Mouse (Mus musculus) liver, postnatal 0 days (tissue): ENCODE measurements around the gene Gfod1. TPM values are rescaled to one million over a fixed set of nuclear protein-coding genes. Genes with fewer than 3 reads are reported as not detected.

ENCODE experiments used
- ATAC-seq: fragments of 200-750 bp; cut with Nextera tagmentation; 2 replicates; pipeline ENCODE4 v1.8.0; 2017; ENCODE audit warnings: mild to moderate bottlenecking, moderate library complexity
- DNase-seq: peaks from one replicate; pipeline ENCODE4 v3.0.0-alpha.2; 2016
- H3K27ac ChIP-seq: fragments of 300-500 bp; sonication (generic); 2 replicates; pipeline ENCODE4 v1.5.1; 2014; ENCODE audit warnings: antibody characterized with exemption, moderate library complexity, mild to moderate bottlenecking, low read depth
- H3K27me3 ChIP-seq: fragments of 300-500 bp; sonication (generic); 2 replicates; pipeline ENCODE4 v1.6.1; 2014; ENCODE audit warnings: low read length, control low read depth, mixed read lengths; ENCODE audit not compliant: insufficient read depth
- H3K36me3 ChIP-seq: fragments of 300-500 bp; sonication (generic); replicated peaks from 2 replicates; pipeline ENCODE4 v1.6.1; 2014; ENCODE audit warnings: mild to moderate bottlenecking, control low read depth, low read length, moderate library complexity, mixed read lengths; ENCODE audit not compliant: insufficient read depth
- H3K4me1 ChIP-seq: fragments of 300-500 bp; sonication (generic); 2 replicates; pipeline ENCODE4 v1.6.1; 2014; ENCODE audit warnings: antibody characterized with exemption, mild to moderate bottlenecking, control low read depth; ENCODE audit not compliant: insufficient read depth
- H3K4me2 ChIP-seq: fragments of 300-500 bp; sonication (generic); 2 replicates; pipeline ENCODE4 v1.6.1; 2014; ENCODE audit warnings: low read depth, mild to moderate bottlenecking, low read length, moderate library complexity, mixed read lengths
- H3K4me3 ChIP-seq: fragments of 300-500 bp; sonication (generic); 2 replicates; pipeline ENCODE4 v1.5.1; 2014; ENCODE audit warnings: low read depth, low read length
- H3K9ac ChIP-seq: fragments of 300-500 bp; sonication (generic); replicated peaks from 2 replicates; pipeline ENCODE4 v1.6.1; 2014; ENCODE audit warnings: mild to moderate bottlenecking, moderate library complexity
- H3K9me3 ChIP-seq: fragments of 300-500 bp; sonication (generic); 2 replicates; pipeline ENCODE4 v1.6.1; 2016; ENCODE audit warnings: mild to moderate bottlenecking, control low read depth, low read length, mixed read lengths
- CTCF ChIP-seq: sonication (generic); IDR thresholded peaks from 2 replicates; pipeline ENCODE4 v1.5.1; 2016; ENCODE audit warnings: antibody characterized with exemption, low read depth
- EP300 ChIP-seq: IDR thresholded peaks from 2 replicates; pipeline ENCODE4 v1.6.1; 2016; ENCODE audit warnings: antibody characterized with exemption, low read depth, mild to moderate bottlenecking
- WGBS: fragments of 180-500 bp; shearing (Covaris S2); extraction: QIAGEN DNeasy Blood & Tissue Kit; methylation state at CpG from one replicate; pipeline ENCODE4 v1.1.7; 2014; ENCODE audit not compliant: insufficient replicate concordance; 5-methylcytosine and 5-hydroxymethylcytosine counted together
- polyA plus RNA-seq: library from polyadenylated mRNA; unstranded; fragments of >200 nt; fragmentation: Nextera tagmentation; extraction: Ambion mirVana; gene quantifications from 2 replicates; pipeline ENCODE4 v1.2.1, GENCODE M21; 2015

The Gfod1 gene
- polyA plus RNA-seq, 1 experiment from 2014 or later: 0.81 TPM

DNA sequence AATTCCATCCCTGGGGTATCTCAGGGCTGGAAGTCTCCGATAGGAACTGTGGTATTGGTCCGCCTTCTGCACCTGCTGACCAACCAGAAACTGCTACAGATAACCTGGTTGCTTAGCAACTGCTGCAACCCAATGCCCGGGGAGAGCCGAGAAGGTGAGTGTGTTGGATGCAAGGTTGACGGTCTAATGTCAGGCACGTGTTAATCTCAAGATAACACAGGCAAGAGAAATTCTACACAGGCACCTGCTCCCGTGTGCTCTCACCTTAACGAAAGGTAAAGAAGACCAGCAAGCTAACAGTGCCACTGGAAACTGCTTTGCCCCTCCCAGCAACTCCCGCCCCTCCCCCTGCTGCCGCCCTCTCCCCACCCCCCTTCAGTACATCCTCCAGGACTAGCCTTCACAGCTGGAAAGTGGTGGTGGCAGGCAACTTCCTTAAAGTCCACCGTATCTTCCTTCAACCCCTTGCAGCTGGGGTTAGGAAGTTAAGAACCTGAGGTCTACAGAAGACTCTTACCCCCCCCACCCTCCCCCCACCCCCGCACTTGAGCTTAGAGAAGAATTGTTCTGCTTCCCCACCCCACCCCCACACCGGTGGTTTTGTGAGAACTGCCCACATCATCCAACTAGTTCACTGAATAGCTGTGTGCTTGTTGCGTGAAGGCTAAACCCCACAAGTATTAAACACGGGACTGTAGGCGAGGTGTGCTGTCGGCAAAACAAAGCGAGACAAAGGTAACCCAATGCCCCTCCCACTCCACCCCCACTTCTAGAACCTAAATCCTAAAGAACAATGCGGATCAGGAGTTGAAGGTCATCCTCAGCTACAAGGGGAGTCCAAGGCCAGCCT, 88.6 kb downstream of the Gfod1 start:
- Histone ChIP-seq H3K4me1 (peaks cover 60% of the 10 kb centered on the region), H3K4me2 (peak overlapping the region; percentile 49), H3K27ac (peak overlapping the region; percentile 80), H3K36me3 (no peaks in the 10 kb centered on the region), H3K9me3 (no peaks in the 10 kb centered on the region), H3K9ac (no peak overlapping the region), H3K4me3 (no peak overlapping the region), H3K27me3 (no peaks in the 10 kb centered on the region)
- WGBS: 16% methylated on average over 18 of the region's 19 CpGs
- no peak for TF ChIP-seq EP300
- TF ChIP-seq CTCF: no peak
- peak; percentile 57 for ATAC-seq
- peak; percentile 62 for DNase-seq

DNA sequence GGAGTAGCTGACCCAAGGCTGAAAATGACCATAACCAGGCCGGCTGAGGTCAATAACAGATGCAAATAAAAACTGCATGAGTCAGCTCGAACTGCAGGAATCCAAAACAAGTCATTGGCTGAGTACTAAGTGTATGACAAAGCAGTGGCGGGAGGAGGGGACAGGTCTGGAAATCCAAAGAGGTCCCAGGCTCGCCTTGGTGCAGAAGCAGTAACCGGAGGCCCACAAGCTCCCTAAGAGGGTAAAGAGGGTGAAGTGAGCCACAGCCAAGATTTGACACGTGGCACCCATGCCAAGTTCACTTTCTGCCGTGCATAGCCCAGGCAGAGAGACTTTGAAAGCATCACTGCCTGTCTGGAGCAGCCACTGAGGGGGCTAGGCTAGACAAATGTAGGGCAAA, 91.6 kb downstream of the Gfod1 start:
- Histone ChIP-seq H3K9ac (no peak overlapping the region), H3K4me2 (no peak overlapping the region), H3K27me3 (no peaks in the 10 kb centered on the region), H3K27ac (peak overlapping the region; percentile 25; the same call in 1 of the 2 replicates), H3K4me3 (no peak overlapping the region), H3K9me3 (no peaks in the 10 kb centered on the region), H3K36me3 (no peaks in the 10 kb centered on the region), H3K4me1 (peaks cover 63% of the 10 kb centered on the region)
- no peak for DNase-seq
- ATAC-seq: peak; percentile 32
- WGBS: 33% methylated on average over 7 of the region's 7 CpGs
- TF ChIP-seq CTCF (no peak), EP300 (no peak)

DNA sequence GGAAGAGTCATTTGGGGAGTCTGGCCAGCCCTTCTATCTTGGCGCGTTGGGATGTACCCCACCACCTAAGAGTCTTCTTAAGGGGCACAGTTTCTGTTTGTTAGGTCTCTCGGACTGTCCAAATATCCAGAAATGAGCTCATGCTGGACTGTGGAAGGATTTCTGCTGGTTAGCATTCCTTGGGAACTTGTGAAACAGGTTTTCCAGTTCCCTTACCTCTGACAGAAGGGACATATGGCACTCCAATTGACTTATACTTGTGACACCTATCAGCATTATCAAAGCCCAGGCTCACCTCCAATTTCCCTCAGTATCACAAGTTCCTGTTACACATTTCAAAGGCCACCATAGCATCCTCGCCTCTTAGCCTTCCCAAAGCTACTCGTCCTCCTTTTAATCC, 93.0 kb downstream of the Gfod1 start:
- DNase-seq: no peak
- Histone ChIP-seq H3K27ac (0 out of 2 replicates have a peak overlapping the region, but pooled peaks have one; percentile 84), H3K36me3 (no peaks in the 10 kb centered on the region), H3K4me1 (peaks cover 55% of the 10 kb centered on the region), H3K4me3 (no peak overlapping the region), H3K27me3 (no peaks in the 10 kb centered on the region), H3K9me3 (no peaks in the 10 kb centered on the region), H3K4me2 (no peak overlapping the region), H3K9ac (no peak overlapping the region)
- ATAC-seq: no peak
- TF ChIP-seq CTCF: no peak
- TF ChIP-seq EP300: no peak
- 77% methylated on average over 5 of the region's 5 CpGs for WGBS

DNA sequence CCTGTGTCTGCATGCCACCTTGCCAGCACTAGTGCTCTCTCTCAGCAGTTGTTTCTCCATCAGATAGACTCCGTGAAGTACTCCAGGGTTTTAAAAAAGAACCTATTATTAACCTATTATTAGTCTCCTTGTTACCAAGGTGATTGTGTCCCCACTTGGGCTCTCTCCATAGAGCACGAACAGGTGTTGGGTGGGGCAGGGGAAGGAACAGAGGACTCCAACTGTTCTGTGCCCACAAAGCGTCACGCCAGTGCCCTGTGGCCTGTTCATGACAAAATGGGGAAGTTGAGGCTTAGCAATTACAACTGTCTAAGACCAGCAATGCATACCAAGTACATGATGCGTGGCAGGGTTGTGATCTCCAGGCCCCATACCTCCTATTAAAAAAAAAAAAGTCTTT, 94.4 kb downstream of the Gfod1 start:
- H3K4me2 ChIP-seq: peak overlapping the region; percentile 60
- peak; percentile 49 for ATAC-seq
- no peaks in the 10 kb centered on the region for H3K36me3 ChIP-seq
- no peaks in the 10 kb centered on the region for H3K27me3 ChIP-seq
- H3K9ac ChIP-seq: no peak overlapping the region
- H3K9me3 ChIP-seq: no peaks in the 10 kb centered on the region
- peaks cover 48% of the 10 kb centered on the region for H3K4me1 ChIP-seq
- TF ChIP-seq EP300 (peak; percentile 73), CTCF (no peak)
- no peak overlapping the region for H3K4me3 ChIP-seq
- 36% methylated on average over 5 of the region's 5 CpGs for WGBS
- DNase-seq: peak; percentile 62
- peak overlapping the region; percentile 84 for H3K27ac ChIP-seq

DNA sequence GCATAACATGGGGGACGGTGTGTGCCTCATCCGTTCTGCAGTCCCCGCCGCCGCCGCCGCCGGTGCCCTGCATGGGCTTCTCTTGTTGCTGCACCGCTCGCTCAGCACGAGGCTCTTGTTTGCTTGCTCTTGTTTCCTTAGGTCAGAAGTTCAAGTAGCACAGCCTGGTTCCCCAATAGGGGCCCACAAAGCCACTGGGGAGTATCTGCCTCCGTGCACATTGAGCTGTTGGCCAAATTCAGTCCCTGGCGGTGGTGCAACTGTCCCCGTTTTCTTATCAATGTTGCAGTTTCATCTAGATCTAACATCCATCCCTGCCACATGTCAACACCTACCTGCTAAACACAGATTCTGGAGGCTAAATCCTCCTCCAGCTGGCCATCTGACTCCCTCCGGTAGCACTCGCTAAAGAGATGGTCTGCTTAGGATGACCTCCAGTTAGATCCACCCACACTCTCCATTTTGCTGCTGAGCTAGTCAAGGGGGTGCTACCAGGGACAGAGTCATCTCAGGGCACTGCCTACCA, 95.0 kb downstream of the Gfod1 start:
- peak; percentile 67 for DNase-seq
- ATAC-seq: peak; percentile 85

DNA sequence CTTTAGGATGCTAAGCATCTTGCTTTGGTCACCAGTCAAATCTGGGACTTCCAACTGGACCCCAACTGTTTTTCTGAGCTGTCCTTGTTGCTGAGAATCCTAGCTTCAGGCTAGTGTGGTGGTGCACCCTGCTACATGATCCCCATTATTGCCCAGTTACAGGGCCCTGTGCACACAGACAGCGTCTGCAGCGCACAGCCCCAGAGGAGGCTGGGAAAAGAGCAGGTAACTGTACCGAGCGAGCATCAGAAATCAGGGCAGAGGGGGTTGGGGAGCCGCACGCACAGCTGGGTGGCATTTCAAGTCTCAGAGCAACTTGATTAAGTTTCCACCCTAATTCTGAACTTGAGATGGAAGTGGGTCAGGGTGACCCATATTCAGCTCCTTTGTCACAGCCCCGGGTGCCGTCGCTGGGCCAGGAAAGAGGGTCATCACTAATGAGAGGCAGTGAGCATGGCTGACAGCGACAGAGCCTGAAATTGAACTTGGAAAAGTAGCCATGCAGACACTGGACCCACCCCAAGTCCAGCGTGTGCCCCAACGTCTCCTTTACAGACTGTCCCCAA, 97.8 kb downstream of the Gfod1 start:
- TF ChIP-seq CTCF (no peak), EP300 (no peak)
- Histone ChIP-seq H3K9ac (no peak overlapping the region), H3K27ac (no peak overlapping the region), H3K4me1 (peaks cover 30% of the 10 kb centered on the region), H3K36me3 (no peaks in the 10 kb centered on the region), H3K27me3 (no peaks in the 10 kb centered on the region), H3K4me3 (no peak overlapping the region), H3K9me3 (no peaks in the 10 kb centered on the region), H3K4me2 (no peak overlapping the region)
- ATAC-seq (no peak), DNase-seq (no peak)
- 87% methylated on average over 12 of the region's 12 CpGs for WGBS

More for the DNA sequence above, 95.0 kb downstream of the Gfod1 start:
- peak overlapping the region; percentile 60 for H3K4me2 ChIP-seq
- peaks cover 46% of the 10 kb centered on the region for H3K4me1 ChIP-seq
- peak overlapping the region; percentile 84 for H3K27ac ChIP-seq
- 14% methylated on average over 16 of the region's 16 CpGs for WGBS
- TF ChIP-seq EP300 (peak; percentile 82), CTCF (no peak; the same call in 1 of the 2 replicates)
- no peak overlapping the region; the same call in 1 of the 2 replicates for H3K4me3 ChIP-seq
- no peaks in the 10 kb centered on the region for H3K9me3 ChIP-seq
- 0 out of 2 replicates have a peak overlapping the region, but pooled peaks have one; percentile 22 for H3K9ac ChIP-seq
- H3K36me3 ChIP-seq: no peaks in the 10 kb centered on the region
- H3K27me3 ChIP-seq: no peaks in the 10 kb centered on the region
